Mouse (Mus musculus): ENCODE data around the gene Hcn3. TPM values are rescaled to one million over a fixed set of nuclear protein-coding genes. Genes with fewer than 3 reads are reported as not detected.

Hcn3 gene
- 1 to 10 TPM in 1 of 2 experiments, under 1 TPM in 1; 0.12 to 1.1 TPM for total RNA-seq (2021)
- long read RNA-seq, experiment 1 = 0 reads
- long read RNA-seq, experiment 2 = 0 reads

DNA sequence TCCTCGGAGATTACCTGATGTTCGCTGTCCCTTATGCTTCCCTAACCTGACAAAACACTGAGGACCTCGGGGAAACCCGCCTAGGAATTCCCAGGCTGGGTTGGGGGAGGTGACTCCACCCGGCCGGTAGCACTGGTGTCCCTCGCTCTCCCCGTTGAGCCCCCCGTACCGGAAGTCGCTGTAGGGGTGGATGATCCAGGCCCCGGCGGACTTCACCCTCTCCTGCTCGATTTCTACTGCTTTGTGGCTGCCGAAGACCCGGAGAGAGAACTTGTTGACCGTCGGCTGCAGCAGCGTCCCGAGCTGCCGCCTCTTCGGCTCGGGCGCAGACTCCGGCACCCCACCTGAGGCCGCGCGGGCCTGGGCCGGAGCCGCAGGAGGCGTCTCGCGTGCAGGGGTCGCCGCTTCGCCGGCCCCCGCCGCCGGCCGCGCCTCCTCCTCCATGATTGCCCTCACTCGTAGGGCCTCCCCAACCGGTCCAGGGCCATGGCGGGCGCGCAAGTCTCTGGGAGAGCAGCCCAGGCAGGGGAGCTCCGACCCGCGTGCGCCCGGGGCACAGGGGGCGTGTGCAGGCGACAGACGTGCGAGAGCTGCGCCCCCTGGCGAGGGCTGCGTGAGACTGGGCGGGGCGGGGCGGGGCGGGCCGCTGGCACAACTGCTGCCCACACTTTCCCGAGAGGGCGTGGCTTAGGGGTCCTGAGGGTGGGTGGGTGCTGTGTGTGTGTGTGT is at the start of gene Hcn3:
Gene Hcn3, minus strand, starts transcription at position 581 of the 729 bp plus-strand sequence.
- DNase-seq = peak; percentile 74

DNA sequence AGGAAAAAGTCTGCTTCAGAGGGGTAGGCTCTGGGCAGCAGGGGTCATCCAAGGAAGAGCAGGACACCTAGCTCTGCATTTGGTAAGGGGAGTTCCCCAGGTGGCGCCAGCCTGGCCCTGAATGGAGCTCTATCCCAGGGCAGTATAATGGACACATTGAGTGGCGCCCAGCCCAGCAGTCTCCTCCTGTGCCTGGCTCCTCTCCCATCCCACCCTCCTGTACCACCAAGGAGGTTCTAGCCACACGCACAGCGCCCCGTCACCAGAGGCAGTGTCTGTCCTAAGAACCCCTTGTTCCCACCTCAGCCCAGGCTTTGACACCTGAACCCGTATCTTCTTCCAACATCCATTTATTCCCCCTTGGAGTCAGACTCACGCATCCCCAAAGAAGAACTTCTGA is 49.7 kb upstream of the Hcn3 start:
- DNase-seq = no peak

DNA sequence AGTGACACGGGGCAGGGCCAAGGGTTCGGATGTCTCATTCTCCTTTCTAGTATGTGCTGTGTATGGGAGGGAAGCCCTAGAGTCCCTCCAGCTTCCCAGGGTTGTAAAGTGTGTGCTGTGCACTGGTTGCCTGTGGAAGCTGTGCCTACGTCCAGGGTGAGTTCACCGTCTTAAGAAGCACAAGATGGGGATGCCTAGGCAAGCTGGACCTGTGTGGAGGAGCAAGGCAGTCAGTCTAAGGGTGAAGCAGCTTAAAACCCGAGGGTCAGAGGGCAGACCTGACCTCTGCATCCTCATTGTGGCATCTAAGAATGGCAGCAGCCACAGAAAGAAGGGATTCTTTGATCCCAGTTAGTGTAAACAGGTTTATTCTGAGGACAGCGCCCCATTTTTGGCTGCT is 48.7 kb upstream of the Hcn3 start:
- no peak for DNase-seq

DNA sequence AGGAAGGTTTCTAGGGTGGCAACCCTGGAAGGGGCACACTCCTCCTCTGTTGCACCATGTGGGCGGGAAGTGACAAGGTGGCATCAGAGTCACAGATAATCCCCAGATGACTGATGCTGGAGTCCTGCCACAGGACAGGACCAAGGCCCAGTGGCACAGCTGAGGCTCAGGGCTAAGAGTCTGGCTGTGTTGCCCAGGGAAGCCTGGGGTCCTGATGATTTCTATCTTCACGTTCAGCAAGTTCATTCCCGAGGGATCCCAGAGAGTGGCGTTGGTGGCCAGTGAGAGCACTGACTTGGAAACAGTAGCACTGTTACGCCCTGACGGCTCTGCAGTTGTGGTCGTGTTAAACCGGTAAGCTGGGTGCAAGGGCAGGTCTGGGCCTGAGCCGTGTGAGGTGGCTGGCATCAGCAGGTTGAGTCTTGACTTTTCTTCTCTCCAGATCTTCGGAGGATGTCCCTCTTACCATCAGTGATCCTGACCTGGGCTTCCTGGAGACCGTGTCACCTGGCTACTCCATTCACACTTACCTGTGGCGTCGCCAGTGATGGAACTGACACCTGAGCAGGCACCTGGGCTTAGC is 48.2 kb upstream of the Hcn3 start:
- DNase-seq = no peak

DNA sequence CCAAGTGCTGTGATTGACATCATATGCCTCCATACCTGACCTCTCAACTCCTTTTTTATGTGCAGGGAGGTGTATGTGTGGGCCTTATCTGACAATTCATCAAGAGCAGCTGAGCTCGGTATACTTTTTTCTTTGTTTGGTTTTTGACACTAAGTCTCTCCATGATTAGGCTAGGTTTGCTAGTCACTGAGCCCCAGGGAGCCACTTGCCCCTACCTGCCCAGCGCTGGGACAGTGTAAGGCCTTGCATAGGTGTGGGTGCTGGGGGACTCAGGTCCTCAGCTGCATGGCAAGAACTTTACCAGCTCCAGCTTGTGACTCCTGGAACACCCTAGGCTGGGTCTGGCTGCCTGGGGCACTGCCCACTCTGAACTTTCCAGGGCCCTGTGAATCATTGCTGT is 46.7 kb upstream of the Hcn3 start:
- no peak for DNase-seq

DNA sequence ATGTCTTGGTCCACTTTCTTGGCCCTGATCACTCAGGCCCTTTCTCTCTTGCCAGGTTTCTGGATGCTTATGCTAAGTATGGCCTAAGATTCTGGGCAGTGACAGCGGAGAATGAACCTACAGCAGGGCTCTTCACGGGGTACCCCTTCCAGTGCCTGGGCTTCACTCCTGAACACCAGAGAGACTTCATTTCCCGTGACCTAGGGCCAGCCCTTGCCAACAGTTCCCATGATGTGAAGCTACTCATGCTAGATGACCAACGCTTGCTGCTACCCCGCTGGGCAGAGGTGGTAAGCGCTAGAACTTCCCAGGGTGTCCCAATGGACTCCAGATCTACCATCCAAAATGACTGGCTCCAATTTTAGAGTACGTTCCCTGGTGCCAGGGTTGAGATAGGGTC is 46.1 kb upstream of the Hcn3 start:
- DNase-seq = no peak

DNA sequence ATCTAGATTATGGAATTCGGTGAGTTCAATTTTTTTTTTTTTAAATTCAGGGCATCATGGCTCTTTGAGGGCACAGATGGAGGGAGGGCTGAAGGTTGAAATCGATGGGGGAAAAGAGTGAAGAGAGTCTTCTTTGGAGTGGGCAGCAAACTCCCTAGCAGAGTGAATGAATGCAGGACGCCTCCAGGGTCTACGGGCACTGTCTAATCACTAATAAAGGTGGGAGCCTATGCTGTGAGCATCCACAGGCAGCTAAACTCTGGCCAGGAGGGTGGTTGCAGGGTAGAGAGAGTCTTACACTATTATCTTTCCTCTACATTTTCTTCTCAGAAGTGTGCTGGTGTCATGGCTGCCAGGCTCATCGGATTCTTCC is 43.1 kb upstream of the Hcn3 start:
- no peak for DNase-seq

DNA sequence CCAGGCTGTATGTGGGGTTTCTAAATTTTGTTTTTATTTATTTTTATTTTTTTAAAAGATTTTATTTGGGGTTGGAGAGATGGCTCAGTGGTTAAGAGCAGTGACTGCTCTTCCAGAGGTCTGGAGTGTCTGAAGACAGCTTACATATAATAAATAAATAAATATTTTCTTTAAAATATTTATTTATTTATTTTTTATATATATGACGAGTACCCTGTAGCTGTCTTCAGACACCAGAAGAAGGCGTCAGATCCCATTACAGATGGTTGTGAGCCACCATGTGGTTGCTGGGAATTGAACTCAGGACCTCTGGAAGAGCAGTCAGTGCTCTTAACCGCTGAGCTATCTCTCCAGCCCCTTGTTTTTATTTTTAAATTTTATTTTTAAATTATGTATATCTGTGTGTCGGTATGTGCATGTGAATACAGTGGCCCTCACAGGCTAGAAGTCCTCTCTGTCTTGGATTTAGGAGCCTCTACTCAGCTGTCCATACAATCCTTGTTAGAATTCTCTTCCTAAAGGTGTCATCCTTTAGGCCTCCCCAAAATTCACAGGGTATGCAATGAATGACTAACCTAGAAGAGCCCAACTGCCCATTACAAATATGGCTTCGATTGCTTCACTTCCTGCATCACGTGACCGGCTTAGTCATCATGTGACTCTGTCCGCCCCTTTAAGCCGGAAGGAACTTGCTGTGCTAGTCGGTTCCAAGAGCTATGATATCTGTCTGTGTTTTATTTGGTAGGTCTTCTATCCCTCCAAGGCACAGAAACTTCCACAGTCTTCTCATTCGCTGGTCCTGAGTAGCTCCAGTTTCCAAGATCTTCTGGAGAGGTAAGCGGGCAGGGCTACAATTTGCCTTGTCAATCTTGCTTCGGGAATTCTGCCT is 42.5 kb upstream of the Hcn3 start, which contains the start of gene Gba:
Gene Gba, plus strand, starts transcription at position 676 of the 889 bp plus-strand sequence.
- DNase-seq = peak; percentile 79

DNA sequence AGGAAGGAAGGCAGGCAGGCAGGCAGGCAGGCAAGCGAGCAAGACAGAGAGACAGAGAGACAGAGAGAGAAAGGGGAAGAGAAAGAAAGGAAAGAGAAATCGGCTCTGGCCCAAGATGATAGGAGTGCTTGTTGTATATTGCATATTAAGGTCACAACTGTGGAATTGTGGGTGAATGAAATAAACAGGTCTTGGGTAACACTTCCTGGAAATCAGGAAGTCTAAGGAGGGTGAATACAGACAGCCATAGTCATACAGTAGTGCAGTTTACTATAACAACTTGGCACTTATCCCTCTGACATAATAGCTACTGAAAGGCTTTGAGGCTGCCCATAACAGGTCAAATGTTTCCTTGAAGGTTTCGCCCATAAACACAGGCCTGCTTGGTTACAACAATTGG is 39.8 kb upstream of the Hcn3 start:
- DNase-seq = no peak

DNA sequence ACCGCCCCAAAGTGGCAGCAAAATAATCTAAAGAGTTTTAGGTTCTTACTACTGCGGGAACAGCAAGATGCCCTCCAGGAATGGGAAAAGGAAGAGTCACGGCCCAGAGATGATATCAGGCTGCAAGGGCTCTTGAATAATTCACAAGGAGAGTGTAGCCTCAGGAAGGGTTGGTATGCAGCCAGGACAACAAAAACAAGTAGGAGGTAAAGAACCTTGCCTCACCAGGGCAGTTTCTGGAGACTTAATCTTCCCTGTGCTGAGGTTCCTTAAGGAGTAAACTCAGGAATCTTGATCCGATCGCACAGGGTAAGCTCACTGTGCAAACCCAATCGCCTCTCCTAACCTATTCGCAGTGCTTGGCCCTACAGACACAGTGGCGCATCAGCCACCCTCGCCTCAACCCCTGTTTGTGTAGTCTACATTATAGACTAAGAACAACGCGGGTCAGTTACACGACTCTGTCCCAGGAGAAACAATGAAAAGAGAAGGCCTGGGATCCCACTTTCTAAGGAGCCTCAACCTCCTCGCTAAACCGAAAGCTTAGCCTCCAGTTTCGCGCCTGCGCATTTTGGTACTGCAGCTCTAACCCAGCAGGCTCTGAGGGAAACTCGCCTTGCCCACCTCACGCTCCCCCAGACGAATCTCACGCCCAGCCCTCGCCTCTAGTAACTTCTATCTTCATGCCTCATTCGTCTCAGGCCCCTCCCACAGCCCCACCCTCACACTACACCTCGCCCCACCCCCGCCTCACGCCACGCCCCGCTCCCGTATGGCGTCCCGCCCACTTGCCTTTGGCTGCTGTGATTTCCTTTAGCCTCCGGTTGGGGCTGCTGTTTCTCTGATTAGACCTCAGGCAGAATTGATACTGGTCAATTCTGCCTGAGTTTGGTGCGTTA is 36.2 kb upstream of the Hcn3 start:
- DNase-seq = peak; percentile 94

DNA sequence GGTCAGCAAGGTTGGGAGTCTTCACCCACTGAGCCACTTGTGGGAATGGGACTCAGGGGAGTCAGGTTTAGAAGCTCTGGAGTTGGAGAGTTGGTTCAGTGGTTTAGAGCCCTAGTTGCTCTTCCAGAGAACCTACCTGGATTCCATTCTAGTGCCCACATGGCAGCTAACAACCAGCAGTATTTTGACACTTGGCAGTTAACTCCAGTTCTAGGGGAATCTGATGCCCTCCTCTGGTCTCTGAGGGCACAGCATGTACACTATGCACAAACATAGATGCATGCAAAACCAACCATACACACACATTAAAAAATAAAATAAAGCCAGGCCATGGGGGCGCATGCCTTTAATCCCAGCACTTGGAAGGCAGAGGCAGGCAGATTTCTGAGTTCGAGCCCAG is 33.9 kb upstream of the Hcn3 start:
- DNase-seq = no peak

DNA sequence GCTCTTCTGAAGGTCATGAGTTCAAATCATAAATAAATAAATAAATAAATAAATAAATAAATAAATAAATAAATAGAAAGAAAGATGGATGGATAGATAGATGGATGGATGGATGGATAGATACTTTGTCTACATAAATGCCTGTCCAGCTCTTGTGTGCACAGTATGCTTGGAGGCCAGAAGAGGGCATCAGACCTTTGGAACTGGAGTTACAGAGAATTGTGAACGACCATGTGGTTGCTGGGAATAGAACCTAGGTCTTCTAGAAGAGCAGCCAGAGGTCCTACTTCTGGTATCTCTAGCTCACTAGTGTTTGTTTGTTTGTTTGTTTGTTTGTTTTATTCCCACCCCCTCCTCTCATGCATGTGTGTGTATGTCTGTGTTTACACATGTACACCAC is 33.4 kb upstream of the Hcn3 start:
- no peak for DNase-seq

DNA sequence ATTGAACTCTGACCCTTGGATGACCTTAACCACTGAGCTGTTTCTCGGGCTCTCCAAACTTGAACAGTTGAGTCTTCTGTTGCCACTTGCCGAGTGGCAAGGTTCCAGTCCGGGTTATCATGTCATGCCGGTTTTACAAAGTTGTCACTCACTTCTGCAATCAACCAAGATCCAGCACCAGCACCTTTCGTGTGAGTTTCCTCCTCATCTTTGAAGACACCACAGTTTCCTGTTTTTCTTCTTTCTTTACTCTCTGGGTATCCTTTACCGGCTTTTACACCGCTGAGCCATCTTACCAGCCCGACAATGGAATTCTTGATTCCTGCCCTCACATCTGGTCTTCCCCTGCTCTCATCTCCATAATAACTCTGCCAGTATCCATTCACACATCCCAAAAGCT is 30.4 kb upstream of the Hcn3 start:
- DNase-seq = no peak

DNA sequence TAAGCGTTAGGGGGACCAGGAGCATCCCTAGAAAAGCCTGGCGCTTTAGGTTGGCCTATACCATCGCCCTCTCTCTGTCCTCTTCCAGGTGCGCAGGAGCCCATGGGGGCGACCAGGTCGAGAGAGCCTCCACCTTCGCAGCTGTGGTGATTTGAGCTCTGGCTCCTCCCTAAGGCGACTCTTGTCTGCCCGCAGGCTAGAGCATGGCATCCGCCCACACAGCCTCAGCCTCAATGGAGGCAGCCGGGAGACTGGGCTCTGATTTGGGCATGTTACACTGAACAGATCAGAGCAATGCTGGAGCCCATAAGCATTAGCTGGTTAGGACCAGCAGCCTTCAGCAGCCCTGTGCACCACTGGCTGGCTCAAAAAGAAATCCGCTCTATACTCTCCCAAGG is 28.5 kb upstream of the Hcn3 start:
- no peak for DNase-seq

DNA sequence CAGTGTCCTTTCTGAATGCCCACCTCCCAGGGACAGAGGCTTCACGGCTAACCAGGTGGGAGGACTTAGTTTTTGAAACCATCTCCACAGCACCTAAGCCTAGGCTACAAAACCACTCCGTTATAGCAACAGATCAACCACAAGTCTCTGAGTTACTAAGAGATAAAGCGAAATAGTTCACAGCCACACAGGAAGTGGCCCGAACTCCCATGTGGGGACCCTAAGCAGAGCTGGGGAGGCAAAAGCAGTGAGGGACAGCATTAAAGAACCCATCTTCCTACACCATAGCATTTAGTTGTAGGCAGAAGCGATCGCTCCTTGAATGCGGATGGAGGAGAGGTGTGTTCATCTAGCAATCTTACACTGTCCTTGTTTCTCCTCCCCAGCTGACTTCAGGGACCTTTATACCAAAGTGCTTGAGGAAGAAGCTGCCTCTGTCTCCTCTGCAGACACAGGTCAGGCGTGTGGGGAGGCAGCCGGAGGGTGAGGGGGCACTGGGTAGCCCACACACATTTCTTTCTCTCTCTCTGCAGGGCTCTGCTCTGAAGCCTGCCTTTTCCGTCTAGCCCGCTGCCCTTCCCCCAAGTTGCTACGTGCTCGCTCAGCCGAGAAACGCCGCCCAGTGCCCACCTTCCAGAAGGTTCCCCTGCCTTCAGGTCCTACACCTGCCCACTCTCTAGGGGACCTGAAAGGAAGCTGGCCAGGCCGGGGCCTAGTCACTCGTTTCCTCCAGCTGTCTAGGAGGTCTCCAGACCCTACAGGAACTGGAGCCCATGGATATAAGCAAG is 27.9 kb upstream of the Hcn3 start:
- DNase-seq = no peak

DNA sequence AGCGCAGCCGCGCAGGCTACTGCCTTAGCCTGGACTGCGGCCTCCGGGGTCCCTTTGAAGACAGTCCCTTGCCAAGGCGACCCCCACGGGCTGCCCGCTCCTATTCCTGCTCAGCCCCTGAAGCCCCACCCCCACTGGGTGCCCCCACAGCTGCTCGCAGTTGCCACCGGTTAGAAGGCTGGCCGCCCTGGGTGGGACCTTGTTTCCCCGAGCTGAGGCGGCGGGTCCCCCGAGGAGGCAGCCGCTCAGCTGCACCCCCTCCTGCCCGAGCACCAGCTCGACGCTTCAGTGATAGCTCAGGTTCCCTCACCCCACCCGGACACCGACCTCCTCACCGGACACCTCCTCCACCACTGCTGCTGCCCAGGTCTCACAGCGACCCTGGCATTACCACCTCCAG is 27.2 kb upstream of the Hcn3 start:
- DNase-seq = no peak

DNA sequence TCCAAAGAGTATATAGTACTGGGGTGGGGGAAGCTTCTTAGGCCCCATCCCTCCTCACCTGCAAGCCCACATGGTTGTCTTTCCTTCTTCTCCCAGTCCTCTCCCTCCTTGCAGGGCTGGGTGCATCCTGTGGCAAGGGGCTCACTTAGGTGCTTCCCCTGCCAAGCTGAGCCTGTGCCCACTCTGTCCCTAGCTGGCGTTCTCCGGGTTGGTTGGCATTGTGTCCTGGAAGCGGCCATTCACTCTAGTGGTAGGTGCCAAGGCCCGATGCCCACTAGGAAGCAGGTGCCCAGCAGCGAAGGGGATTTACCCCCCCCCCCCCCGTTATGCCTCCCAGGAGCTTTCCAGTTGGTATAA is 23.9 kb upstream of the Hcn3 start:
- no peak for DNase-seq

DNA sequence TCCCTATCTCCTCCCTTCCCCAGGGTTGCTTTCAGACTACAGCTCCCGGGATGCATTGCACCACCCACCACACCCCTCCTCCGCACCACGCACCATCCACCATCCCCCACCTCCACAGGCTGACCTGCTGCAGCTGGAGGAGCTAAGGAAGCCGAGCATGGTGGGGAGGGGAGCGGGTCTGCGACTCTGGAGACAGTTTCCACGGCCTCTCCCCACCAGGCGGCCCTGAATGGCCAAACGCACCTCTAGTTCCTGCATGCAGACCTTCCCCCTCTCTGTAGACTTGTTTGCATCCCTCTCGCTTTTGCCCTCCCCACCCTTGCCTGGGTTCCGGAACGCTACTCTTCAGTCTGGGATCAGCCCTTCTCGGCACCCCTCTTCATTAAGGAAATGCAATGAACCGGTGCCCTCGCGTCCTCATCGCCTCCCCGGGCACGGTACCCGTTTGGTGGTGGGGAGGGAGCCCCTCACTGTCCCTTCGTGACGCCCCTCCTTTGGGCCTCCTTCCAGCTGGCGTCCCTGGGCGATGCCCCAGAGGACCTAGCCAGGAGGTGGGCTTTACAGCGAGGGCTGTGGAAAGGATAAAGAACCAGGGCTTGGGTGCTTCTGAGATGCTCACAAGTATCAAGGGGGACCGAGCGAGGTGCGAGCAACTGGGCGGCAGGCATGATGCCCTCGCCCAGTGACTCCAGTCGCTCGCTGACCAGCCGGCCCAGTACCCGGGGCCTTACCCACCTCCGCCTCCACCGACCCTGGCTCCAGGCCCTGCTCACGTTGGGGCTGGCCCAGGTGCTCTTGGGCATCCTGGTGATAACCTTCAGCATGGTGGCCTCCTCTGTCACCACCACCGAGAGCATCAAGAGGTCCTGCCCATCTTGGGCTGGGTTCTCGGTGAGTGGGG is 23.3 kb upstream of the Hcn3 start, which contains the start of gene Fam189b:
Gene Fam189b, plus strand, starts transcription at position 86 of the 901 bp plus-strand sequence.
- DNase-seq = peak; percentile 78

DNA sequence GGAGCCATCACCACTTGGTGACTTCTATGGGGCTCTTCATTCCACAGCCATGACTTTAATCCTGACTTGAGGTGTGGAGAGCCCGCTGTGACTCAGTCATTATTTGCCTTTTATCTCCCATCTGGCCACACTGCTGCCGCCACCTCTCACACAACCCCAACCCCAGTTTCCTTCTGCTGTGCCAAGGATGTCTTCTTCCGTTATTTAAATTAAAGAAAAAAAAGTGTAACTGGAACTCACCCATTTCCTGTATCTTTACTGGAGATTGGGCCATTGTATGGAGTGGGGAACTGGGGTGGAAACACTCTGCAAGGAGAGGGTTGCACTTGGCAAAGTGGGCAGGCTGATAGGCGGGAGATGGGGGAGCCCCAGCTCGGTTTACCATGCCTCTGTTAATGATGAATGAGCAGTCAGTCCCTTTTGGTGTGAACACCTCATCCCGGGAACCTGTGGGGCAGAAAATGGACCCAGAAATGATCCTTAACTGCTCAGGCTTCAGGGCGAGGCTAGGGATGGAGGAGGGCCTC is 22.6 kb upstream of the Hcn3 start:
- DNase-seq = no peak
